Mouse (Mus musculus) brain, adult 10 weeks (tissue): ENCODE data around the gene Kif11. TPM values are rescaled to one million over a fixed set of nuclear protein-coding genes. Genes with fewer than 3 reads are reported as not detected.

Experiments
- polyA plus RNA-seq: library from polyadenylated mRNA; stranded (reverse); fragments of 350-450 nt; fragmentation: Illumina TruSeq; extraction: RNeasy Lipid Tissue Mini Kit (QIAGEN cat#74804); gene quantifications from one replicate; pipeline ENCODE4 v1.2.3, GENCODE M21; 2015; ENCODE audit warnings: low read depth, low replicate concordance

Kif11 gene
- 1.4 TPM for polyA plus RNA-seq

DNA sequence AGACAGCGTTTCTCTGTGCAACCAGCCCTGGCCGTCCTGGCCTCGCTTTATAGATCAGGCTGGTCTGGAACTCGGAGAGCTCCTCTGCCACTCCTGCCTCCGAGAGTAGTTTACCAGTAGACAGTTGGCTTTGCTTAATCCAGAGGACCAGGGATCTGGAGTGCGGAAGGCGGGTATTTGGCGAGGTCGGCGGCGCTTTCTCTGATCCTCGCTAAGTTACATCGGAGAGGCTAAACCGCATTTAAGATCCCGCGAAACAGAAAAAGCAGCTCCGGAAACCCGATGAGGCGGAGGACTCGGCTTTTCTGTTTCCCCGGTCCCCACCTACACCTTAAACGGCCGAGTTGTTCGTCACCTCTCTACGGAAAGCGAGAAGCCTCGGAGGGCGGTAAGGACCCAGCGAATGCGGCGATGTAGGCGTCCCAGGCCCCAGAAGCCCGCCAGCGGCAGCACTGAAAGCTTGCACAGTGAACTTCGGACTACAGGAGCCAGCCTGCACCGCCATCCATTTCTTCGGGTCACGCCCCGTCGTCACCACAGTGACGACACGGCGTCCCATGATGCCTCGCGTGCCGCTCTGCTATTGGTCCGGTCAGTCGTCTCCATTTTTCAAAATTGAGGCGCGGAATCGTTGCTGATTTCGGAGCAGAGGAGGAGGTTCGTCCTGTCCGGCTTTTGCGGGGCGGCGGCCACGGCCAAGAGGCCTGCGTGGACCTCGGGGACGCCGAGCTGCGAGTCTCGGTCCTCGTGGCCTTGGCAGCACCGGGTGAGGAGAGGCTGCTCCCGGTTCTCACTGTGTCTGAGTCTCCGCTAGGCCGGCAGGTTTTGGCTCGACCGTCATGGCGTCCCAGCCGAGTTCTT lies at the start of gene Kif11:
Kif11 (plus strand) TSS at position 649 of the 861 bp plus-strand sequence.

DNA sequence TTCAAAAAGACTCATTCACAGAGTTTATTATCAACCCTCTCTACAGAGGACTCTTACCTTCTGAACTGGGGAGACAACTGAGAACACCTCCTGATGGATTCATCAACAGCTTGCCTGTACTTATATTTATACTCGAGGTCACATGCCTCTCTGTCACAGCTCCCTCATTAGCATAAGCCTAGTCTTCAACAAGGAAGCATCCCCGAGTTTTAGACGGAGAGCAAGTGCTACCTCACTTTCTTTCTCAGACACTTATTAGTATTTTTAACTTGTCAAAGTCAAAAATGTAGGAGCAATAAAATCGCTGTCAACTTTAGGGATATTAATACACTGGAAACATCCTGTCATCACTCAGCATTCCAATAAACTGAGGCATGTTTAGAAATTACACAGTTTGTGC lies 38.5 kb upstream of the Kif11 start, which contains the start of gene Ide:
Ide (minus strand) TSS at position 101 of the 400 bp plus-strand sequence.

DNA sequence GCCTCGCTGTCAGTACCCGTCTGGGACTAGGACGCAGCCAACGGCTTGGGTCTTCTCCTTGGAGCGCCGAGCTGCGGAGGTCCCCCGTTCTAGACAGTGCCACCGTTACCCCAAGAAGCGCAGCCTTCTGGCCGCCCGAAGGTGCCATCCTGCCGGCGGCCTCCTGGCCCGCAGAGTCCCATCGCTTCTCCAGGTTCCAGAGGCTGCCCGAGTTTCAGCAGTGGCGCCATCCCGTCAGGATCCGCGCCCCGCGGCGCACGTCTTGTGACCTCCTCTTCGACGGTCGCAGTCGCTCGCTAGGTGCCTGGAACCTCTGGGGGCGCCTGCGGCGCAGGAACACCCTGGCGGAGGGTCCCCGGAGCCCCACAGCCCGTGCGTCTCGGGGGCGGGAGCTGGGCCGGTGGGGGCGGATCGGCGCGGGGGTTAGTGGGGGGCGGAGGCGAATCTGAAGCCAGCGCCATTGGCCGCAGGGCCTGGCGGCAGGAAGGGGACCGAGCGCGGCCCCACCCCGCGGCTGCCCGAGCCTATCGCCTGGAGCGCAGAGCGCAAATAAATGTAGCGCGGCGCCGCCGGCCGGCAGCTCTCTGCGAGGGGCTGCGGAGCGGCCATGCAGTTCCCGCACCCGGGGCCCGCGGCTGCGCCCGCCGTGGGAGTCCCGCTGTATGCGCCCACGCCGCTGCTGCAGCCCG lies 58.2 kb downstream of the Kif11 start, which contains the start of gene Hhex:
Hhex (plus strand) TSS at position 548 of the 689 bp plus-strand sequence.

Other genes starting within 250 kb of the Kif11 start
- 93.7 TPM for gene March5, start 168.9 kb upstream of the Kif11 start, polyA plus RNA-seq
- gene Cpeb3, start 167.8 kb upstream of the Kif11 start, polyA plus RNA-seq = 36.5 TPM
- gene Ide, start 38.6 kb upstream of the Kif11 start, polyA plus RNA-seq = 35.4 TPM
- 2.5 TPM for gene Hhex, start 58.4 kb downstream of the Kif11 start, polyA plus RNA-seq
- gene Exoc6, start 174.0 kb downstream of the Kif11 start, polyA plus RNA-seq = 28.5 TPM